Mouse (Mus musculus) erythroblast, embryonic 14.5 days (primary cell): ENCODE measurements around the gene Tsnaxip1. TPM values are rescaled to one million over a fixed set of nuclear protein-coding genes. Genes with fewer than 3 reads are reported as not detected.

Experiments
- H3K27me3 ChIP-seq: 2 replicates; pipeline ENCODE4 v1.6.1; 2012; ENCODE audit warnings: inconsistent platforms; ENCODE audit not compliant: control insufficient read depth
- H3K36me3 ChIP-seq: 2 replicates; pipeline ENCODE4 v1.6.1; 2012; ENCODE audit warnings: mild to moderate bottlenecking, inconsistent platforms; ENCODE audit not compliant: control insufficient read depth
- H3K4me1 ChIP-seq: 2 replicates; pipeline ENCODE4 v1.6.1; 2012; ENCODE audit warnings: inconsistent platforms; ENCODE audit not compliant: control insufficient read depth
- H3K4me3 ChIP-seq: replicated peaks from 2 replicates; pipeline ENCODE3; 2012; ENCODE audit warnings: moderate library complexity, mild to moderate bottlenecking, inconsistent platforms
- H3K9me3 ChIP-seq: 2 replicates; pipeline ENCODE4 v1.6.1; 2012; ENCODE audit warnings: low read length, inconsistent platforms, mixed read lengths; ENCODE audit not compliant: control insufficient read depth
- GATA1 ChIP-seq: IDR thresholded peaks from 2 replicates; pipeline ENCODE4 v1.6.1; 2012; ENCODE audit warnings: low read length, inconsistent platforms, mixed read lengths
- TAL1 ChIP-seq: IDR thresholded peaks from 3 replicates; pipeline ENCODE4 v1.6.1; 2012; ENCODE audit warnings: low read length, inconsistent platforms, mixed read lengths
- polyA plus RNA-seq: library from polyadenylated mRNA; stranded (reverse); fragments of >175 nt; gene quantifications from 2 replicates; pipeline ENCODE4 v1.2.3, GENCODE M21; 2012

Tsnaxip1 gene
- polyA plus RNA-seq, 1 experiment = not detected

DNA sequence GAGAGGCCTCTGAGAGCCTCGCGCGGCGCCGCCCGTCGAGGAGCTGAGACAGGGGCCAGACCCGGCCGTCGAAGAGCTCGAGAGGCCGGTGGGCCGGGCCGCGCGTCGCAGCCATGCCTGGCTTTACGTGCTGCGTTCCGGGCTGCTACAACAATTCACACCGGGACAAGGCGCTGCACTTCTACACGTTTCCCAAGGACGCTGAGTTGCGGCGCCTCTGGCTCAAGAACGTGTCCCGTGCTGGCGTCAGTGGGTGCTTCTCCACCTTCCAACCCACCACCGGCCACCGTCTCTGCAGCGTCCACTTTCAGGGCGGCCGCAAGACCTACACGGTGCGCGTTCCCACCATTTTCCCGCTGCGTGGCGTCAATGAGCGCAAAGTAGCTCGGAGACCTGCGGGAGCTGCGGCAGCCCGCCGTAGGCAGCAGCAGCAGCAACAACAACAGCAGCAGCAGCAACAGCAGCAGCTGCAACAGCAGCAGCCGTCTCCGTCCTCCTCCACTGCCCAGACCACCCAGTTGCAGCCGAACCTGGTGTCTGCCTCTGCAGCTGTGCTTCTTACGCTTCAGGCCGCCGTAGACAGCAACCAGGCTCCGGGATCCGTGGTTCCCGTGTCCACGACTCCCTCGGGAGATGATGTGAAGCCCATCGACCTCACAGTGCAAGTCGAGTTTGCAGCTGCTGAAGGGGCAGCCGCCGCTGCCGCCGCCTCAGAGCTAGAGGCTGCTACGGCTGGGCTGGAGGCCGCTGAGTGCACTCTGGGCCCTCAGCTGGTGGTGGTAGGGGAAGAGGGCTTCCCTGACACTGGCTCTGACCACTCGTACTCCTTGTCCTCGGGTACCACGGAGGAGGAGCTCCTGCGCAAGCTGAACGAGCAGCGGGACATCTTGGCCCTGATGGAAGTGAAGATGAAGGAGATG, 28.0 kb downstream of the Tsnaxip1 start:
- Histone ChIP-seq H3K4me3 (peak overlapping the region; percentile 90), H3K27me3 (no peaks in the 10 kb centered on the region), H3K36me3 (peaks cover 25% of the 10 kb centered on the region), H3K9me3 (no peaks in the 10 kb centered on the region), H3K4me1 (peaks cover 65% of the 10 kb centered on the region)
- TF ChIP-seq GATA1 = no peak
- TF ChIP-seq TAL1 = no peak

DNA sequence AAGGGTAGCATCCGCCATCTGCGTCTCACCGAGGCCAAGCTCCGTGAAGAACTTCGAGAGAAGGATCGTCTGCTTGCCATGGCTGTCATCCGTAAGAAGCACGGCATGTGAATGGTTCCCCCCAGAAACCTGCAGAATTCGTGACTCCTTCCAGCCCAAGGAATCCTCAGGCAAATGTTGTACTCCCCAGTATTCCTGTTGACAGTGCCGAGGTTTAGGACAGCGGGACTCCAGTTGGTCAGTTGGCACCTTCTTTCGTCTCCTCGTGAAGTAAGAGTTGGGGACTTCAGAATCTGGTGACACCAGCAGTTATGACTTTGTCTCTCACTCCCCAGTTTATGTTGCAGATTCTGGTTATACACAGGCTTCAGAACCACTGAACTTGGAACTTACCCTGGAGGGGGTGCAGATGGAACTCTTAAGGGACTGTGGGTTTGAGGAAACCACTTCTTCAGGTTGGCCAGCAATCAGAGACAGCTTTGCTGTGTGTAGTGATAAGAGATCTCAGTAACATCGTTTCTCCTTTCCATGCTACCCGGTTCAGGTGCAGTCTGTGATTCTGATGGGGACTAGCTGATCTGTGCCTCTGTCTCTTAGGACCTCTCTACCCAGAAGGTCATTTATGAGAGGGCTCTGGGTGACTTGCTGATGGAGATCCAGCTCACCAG, 28.8 kb downstream of the Tsnaxip1 start:
- Histone ChIP-seq H3K27me3 (no peaks in the 10 kb centered on the region), H3K9me3 (no peaks in the 10 kb centered on the region), H3K4me1 (peaks cover 68% of the 10 kb centered on the region), H3K4me3 (peak overlapping the region; percentile 90), H3K36me3 (peaks cover 23% of the 10 kb centered on the region)
- TF ChIP-seq GATA1 (no peak), TAL1 (no peak)

DNA sequence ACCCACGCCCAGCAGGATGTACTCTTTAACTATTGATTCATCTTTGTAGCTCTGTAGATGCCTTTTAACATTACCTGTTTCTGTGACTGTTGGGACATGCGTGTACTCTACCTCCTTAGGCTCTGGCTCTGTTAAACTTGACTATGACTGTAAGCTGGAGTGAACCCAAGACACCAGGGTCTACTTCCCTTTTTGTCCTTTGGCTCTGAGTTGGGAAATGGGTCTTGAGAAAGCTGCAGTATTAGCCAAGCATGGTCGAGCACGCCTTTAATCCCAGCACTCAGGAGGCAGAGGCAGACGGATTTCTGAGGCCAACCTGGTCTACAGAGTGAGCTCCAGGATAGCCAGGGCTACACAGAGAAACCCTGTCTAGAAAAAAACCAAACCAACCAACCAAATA, 31.0 kb downstream of the Tsnaxip1 start:
- peaks cover 80% of the 10 kb centered on the region for H3K4me1 ChIP-seq
- H3K9me3 ChIP-seq = no peaks in the 10 kb centered on the region
- TF ChIP-seq TAL1 = no peak
- TF ChIP-seq GATA1 = no peak
- no peaks in the 10 kb centered on the region for H3K27me3 ChIP-seq
- peak overlapping the region; percentile 13 for H3K4me3 ChIP-seq
- peaks cover 34% of the 10 kb centered on the region for H3K36me3 ChIP-seq

DNA sequence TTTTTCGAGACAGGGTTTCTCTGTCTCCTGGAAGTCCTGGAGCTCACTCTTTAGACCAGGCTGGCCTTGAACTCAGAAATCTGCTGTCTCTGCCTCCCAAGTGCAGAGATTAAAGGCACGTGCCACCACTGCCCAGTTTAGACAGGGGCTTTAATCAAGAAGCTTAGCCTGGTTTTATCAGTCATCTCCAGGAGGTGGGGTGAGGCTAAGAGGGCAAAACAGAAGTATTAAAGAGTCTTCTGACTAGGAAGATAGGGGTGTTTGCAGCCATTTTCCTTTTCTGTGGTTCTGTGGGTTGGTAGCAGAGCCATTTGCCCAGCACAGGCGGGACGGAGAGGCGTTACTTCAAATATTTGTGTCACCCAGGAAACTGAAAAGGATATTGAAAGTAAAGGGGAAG, 31.8 kb downstream of the Tsnaxip1 start:
- Histone ChIP-seq H3K9me3 (no peaks in the 10 kb centered on the region), H3K4me3 (peak overlapping the region; percentile 78), H3K4me1 (peaks cover 87% of the 10 kb centered on the region), H3K36me3 (peaks cover 43% of the 10 kb centered on the region), H3K27me3 (no peaks in the 10 kb centered on the region)
- peak; percentile 43; the same call in 1 of the 2 replicates for TF ChIP-seq GATA1
- peak; percentile 66 for TF ChIP-seq TAL1

DNA sequence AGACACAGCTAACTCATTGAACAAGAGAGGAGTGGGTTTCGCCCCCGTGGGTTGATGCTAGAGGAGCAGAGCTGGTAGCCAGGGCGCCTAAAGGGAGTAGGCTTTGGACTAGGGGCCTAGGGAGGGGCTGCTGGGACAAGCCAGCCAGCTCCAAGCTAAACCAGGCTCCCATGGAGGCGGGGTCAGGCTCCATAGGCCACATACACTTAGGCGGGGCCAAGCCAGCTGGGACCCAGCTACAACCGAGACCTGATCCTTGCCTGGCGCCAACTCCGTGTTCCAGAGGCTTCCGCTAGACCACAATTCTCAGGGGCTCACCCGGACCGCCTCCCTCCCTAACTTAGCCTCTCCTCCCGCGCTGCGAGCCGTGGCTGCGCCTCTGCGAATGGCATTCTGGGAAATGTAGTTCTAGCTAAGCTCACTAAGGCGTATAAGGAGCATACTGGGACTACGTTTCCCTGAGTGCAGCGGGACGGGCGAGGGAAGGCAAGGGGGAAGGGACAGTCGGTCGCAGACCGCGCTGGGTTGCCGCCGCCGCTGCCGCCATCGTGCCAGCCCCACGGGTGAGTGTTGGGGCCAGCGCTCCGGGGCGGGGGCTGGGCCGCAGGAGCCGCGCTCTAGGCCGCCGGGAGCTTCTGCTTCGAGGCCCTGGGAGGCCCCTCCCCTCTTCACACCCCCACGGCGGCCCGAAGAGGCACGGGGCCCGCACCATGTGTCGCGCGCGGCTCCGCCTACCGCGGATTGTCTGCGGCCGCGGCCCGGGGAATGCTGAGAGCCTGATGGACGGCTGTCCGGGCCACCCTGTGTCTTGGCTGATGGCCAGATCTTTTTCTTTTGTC, 32.8 kb downstream of the Tsnaxip1 start, which contains the start of gene Nutf2:
Gene Nutf2 (plus strand): TSS at position 438 of the 839 bp plus-strand sequence.
- Histone ChIP-seq H3K4me3 (peak within 1 kb of the TSS; percentile 78), H3K36me3 (peaks cover 51% of the 10 kb centered on the region), H3K4me1 (peaks cover 90% of the 10 kb centered on the region), H3K9me3 (no peaks in the 10 kb centered on the region), H3K27me3 (no peaks in the 10 kb centered on the region)
- TF ChIP-seq GATA1 (no peak), TAL1 (no peak)

DNA sequence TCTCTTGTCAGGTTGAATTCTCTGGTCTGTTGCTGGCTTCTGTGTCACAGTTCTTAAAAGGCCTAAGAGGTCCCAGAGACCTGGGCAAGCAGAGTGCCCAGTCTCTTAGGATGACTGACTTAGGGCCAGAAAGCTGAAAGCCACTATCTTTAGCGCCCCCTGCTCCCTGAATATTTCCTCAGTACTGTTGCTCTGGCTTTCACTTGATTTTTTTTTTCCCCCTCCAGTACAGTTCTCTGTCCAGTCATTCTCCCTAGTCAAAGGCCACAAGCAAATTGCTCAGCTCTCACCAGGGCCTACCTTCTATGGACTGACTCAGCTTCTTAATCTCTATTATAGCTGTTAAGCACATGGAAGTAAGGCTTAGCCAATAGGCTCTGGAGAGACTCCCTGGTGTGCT, 34.4 kb downstream of the Tsnaxip1 start:
- TF ChIP-seq TAL1 = no peak
- TF ChIP-seq GATA1 = no peak
- Histone ChIP-seq H3K4me1 (peaks cover 90% of the 10 kb centered on the region), H3K9me3 (no peaks in the 10 kb centered on the region), H3K27me3 (no peaks in the 10 kb centered on the region), H3K4me3 (peak overlapping the region; percentile 78), H3K36me3 (peaks cover 62% of the 10 kb centered on the region)

DNA sequence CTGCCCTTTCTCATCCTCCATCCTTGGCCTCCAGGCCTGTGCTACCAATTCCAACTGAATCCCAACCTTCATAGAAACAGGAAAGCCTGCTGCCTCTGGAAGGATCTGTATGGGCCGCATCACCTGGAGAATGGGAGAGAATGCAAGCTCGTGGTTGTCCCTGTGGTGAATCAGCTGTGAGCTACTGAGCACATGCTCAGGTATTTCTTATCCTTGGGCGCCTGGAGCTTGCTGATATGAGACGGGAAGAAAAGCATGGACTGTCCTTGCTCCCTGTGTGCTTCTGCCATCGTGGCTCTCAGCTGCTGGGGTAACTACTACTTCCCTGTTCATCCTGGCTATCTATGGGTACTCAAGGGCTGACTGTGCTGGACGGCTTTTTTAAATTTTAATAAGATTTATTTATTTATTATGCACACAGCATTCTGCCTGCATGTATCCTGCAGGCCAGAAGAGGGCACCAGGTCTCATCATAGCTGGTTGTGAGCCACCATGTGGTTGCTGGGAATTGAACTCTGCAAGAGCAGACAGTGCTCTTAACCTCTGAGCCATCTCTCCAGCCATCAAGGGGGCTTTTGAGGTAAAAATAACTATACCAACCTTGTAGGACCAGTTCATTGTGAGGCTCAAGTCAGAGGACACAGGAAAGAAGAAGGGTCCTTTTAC, 39.0 kb downstream of the Tsnaxip1 start:
- TF ChIP-seq TAL1 = peak; percentile 37; the same call in 1 of the 3 replicates
- no peak for TF ChIP-seq GATA1
- H3K27me3 ChIP-seq = no peaks in the 10 kb centered on the region
- no peak overlapping the region for H3K4me3 ChIP-seq
- H3K4me1 ChIP-seq = peaks cover 73% of the 10 kb centered on the region
- H3K36me3 ChIP-seq = peaks cover 87% of the 10 kb centered on the region
- H3K9me3 ChIP-seq = no peaks in the 10 kb centered on the region

DNA sequence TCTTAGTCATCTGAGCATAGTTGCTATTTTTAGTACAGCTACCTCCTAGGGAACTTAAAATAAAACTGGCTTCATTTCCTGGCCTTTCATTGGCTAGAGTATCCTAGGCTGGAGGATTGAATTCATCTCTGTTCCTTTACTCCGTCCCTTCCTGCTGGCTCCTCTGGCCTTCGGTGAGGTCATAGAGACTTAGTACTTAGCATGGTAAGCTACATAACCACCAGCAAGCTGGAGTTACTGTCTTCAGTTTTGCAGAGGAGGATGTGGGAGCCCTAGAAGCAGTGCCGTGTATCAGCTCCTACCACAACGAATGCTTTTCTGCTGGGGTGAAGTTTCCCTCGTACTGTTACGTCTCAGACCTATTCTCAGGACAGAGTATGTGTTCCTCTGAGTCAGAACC, 46.8 kb downstream of the Tsnaxip1 start:
- H3K36me3 ChIP-seq = peaks cover 94% of the 10 kb centered on the region
- TF ChIP-seq GATA1 (no peak), TAL1 (no peak)
- H3K4me1 ChIP-seq = peaks cover 20% of the 10 kb centered on the region
- H3K9me3 ChIP-seq = no peaks in the 10 kb centered on the region
- H3K27me3 ChIP-seq = no peaks in the 10 kb centered on the region
- H3K4me3 ChIP-seq = no peak overlapping the region
